In the genomic region with DNA sequence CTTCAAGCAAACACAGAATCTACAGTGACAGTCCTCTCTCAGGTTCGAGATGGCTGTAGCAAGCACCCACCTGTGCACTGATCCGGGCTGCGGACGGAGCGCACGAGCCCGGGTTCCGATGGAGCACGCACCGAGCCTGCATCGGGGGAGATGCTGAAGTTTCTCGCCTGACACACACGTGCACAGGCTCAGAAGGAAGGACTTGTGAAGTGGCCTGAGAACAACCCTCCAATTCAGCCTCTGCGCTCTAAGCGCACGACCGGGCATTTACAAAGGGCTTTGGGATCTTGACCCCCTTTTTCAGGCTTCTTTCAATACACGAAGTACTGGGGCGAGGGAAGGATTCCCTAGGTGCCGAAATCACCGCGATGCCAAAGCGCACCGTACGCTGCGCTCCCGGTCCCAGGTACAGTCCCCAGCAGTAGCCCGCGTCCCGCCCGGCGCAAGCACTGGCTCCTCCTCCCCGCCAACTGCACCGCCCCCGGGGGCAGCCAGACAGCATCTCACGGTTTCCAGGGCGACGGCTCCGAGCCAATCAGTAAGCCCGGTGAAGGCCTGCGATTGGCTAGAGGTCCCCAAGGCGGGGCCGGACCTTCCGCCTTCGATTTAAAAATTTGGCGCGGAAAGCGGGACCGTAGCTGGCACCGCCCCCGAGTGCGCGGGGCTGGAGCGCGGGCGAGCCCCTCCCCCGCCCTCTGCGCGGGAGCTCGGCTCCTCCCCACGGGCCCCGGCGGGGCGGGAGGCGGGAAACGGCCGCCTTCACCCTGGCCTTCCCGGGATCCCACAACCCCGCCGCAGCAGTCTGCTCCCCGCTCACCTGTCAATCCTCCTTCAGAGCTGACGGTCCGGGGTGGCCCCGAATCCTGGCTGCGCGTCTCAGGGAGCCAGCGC, we compare ENCODE assay signal across 8 mouse cellular contexts. TPM values are rescaled to one million over a fixed set of nuclear protein-coding genes. Genes with fewer than 3 reads are reported as not detected.
DNase-seq lines count a peak whose midpoint lies in the region; ATAC-seq lines count a peak whose summit lies in the region.

No protein-coding gene starts in this region.

- peak; percentile 89 for DNase-seq in WW6 (ENCODE audit: low read depth, low spot score)
- DNase-seq in cerebellum, postnatal 4 days (ENCODE audit: low spot score in 2 of 2), result peak; percentile 92 to 95
- peak; percentile 92 for DNase-seq in gastrocnemius, adult 18-20 months (ENCODE audit: low spot score)
- peak; percentile 90 to 96 for DNase-seq in left cerebral cortex, adult 18-20 months (ENCODE audit: low spot score in 2 of 2)
- DNase-seq in right cerebral cortex, adult 18-20 months, result peak; percentile 96
- DNase-seq in urinary bladder, postnatal 10 days (ENCODE audit: low spot score), result peak; percentile 88

- no peaks in the 10 kb centered on the region for H3K36me3 ChIP-seq in hindbrain, embryonic 16.5 days (ENCODE audit: control insufficient read depth, insufficient read depth, low read length)
- H3K36me3 ChIP-seq in macrophage (ENCODE audit: inconsistent target), result no peaks in the 10 kb centered on the region

- H3K4me2 ChIP-seq in hindbrain, embryonic 16.5 days (ENCODE audit: low read length), result peak overlapping the region; percentile 100

- H3K79me2 ChIP-seq in macrophage (ENCODE audit: inconsistent target), result peaks cover 25% of the 10 kb centered on the region

- 0% methylated on average over 68 of the region's 77 CpGs for WGBS in hindbrain, embryonic 16.5 days
- 1% methylated on average over 75 of the region's 77 CpGs for whole genome bisulfite sequencing in macrophage (ENCODE audit: missing documents)

- peak overlapping the region; percentile 72 for H3K4me3 ChIP-seq in hindbrain, embryonic 16.5 days (ENCODE audit: low read length)
- H3K4me3 ChIP-seq in macrophage (ENCODE audit: inconsistent target), result peak overlapping the region; percentile 79

- H3K4me1 ChIP-seq in hindbrain, embryonic 16.5 days (ENCODE audit: control insufficient read depth, insufficient read depth, low read depth, low read length), result peaks cover 7% of the 10 kb centered on the region

- H3K9me3 ChIP-seq in hindbrain, embryonic 16.5 days (ENCODE audit: control insufficient read depth, low read length), result no peaks in the 10 kb centered on the region

- peak overlapping the region; percentile 57 for H3K9ac ChIP-seq in hindbrain, embryonic 16.5 days (ENCODE audit: low read depth, low read length)

- no peak overlapping the region for H3K27ac ChIP-seq in hindbrain, embryonic 16.5 days (ENCODE audit: low read depth, low read length)
- H3K27ac ChIP-seq in macrophage, result peak overlapping the region; percentile 58

- peaks cover 12% of the 10 kb centered on the region for H3K27me3 ChIP-seq in hindbrain, embryonic 16.5 days (replicated peaks; ENCODE audit: control insufficient read depth, insufficient read depth, low read length)

- peak; percentile 99 for ATAC-seq in hindbrain, embryonic 16.5 days

RNA-seq across cellular contexts. Expression of a gene that starts 0.6 kb away (rescaled TPM):
- under 1 TPM; 0.71 TPM for total RNA-seq in gastrocnemius, adult 18-20 months (2021)
- polyA plus RNA-seq in hindbrain, embryonic 16.5 days (2015; fragmentation: Nextera tagmentation; extraction: Ambion mirVana), result 2.5 and 3.7 TPM in 2 replicates
- total RNA-seq in left cerebral cortex, adult 18-20 months (2021), result under 1 TPM; 0.28 TPM
- 100 to 1,000 TPM in 2 of 26 experiments, 10 to 100 TPM in 13, 1 to 10 TPM in 11; 4.4 to 114 (median 13.8) TPM for total RNA-seq in macrophage (2018; cell fraction: chromatin; rRNA removed)
- 10 to 100 TPM in 7 of 26 experiments, 1 to 10 TPM in 19; 2.2 to 33.3 (median 4.7) TPM for total RNA-seq in macrophage (2018; cell fraction: cytosol; rRNA removed)
- total RNA-seq in macrophage (2018; cell fraction: nucleus; rRNA removed), result 10 to 100 TPM in 16 of 26 experiments, 1 to 10 TPM in 10; 5.0 to 81.9 (median 12.8) TPM
- 1.8 to 8.8 TPM (median 6.0 TPM) in 3 replicates for polyA plus RNA-seq in macrophage (2018)

RNA-seq across cellular contexts. Expression of a gene that starts 27.7 kb away (rescaled TPM):
- total RNA-seq in gastrocnemius, adult 18-20 months (2021), result 10 to 100 TPM; 35.3 to 35.4 TPM
- 23.0 and 27.9 TPM in 2 replicates for polyA plus RNA-seq in hindbrain, embryonic 16.5 days (2015; fragmentation: Nextera tagmentation; extraction: Ambion mirVana)
- 10 to 100 TPM; 71.1 to 81.0 TPM for total RNA-seq in left cerebral cortex, adult 18-20 months (2021)
- 100 to 1,000 TPM; 225 to 756 (median 416) TPM for total RNA-seq in macrophage (2018; cell fraction: chromatin; rRNA removed)
- total RNA-seq in macrophage (2018; cell fraction: cytosol; rRNA removed), result 10 to 100 TPM; 18.9 to 49.7 (median 35.8) TPM
- 100 to 1,000 TPM in 25 of 26 experiments, 10 to 100 TPM in 1; 85.8 to 465 (median 200) TPM for total RNA-seq in macrophage (2018; cell fraction: nucleus; rRNA removed)
- polyA plus RNA-seq in macrophage (2018), result 10.6 to 21.1 TPM (median 19.2 TPM) in 3 replicates

RNA-seq across cellular contexts. Expression of a gene that starts 33.0 kb away (rescaled TPM):
- total RNA-seq in gastrocnemius, adult 18-20 months (2021), result 100 to 1,000 TPM; 202 to 385 TPM
- 0.24 and 7.3 TPM in 2 replicates for polyA plus RNA-seq in hindbrain, embryonic 16.5 days (2015; fragmentation: Nextera tagmentation; extraction: Ambion mirVana)
- not detected for total RNA-seq in left cerebral cortex, adult 18-20 months (2021)
- total RNA-seq in macrophage (2018; cell fraction: chromatin; rRNA removed), result not detected
- not detected for total RNA-seq in macrophage (2018; cell fraction: cytosol; rRNA removed)
- total RNA-seq in macrophage (2018; cell fraction: nucleus; rRNA removed), result not detected
- not detected in 3 replicates for polyA plus RNA-seq in macrophage (2018)

Comparison
In these comparisons a context has a peak if more than half of its experiments do, and no peak if none do; other contexts are left out.
1. RNA of a gene that starts 33.0 kb away (total RNA-seq): 202 to 385 TPM in gastrocnemius, adult 18-20 months; not detected in left cerebral cortex, adult 18-20 months; every median in the first group is over 100 times any median in the second.
2. Peak in every context shown above with its lines, with median percentiles within 50 percentile points of each other: DNase-seq.